Mouse (Mus musculus) kidney, adult 10 weeks (tissue): Measurements from ENCODE around the gene Ifi206. TPM values are rescaled to one million over a fixed set of nuclear protein-coding genes. Genes with fewer than 3 reads are reported as not detected.

Experiments used
- polyA plus RNA-seq: library from polyadenylated mRNA; stranded (reverse); fragments of 350-450 nt; fragmentation: Illumina TruSeq; extraction: RNeasy Lipid Tissue Mini Kit (QIAGEN cat#74804); gene quantifications from one replicate; pipeline ENCODE4 v1.2.3, GENCODE M21; 2014; ENCODE audit warnings: low read depth, low replicate concordance

The Ifi206 gene
- polyA plus RNA-seq = 1.1 TPM

DNA sequence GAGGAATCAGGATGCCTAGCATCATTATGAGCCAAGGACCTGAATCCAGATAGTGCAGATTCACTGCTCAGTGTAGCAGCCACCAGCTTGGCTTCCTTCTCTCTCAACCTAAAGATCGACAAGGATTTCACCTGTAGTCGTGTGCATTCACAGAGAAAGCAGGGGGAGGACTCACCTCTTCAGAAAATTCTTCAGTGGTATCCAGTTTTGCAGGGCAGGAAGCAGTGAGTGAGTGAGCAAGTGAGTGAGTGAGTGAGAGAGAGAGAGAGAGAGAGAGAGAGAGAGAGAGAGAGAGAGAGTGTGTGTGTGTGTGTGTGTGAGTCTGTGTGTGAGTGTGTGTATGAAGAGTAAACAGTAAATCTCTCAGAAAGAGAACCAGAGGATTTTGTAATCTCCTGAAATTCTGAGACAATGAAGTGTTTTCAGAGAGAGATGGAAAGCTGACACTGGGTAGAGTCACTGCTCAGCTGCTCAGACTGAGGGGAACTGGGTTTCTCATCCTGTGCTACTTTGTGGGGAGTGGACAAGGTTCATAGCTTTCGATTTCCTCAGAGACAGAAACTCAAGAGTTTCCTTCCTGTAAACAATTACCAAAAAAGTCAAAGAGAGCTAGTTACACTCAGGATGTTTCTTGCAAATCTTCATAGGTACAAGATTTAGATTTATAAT, at the start of gene Ifi206:
Ifi206 (minus strand) TSS at position 230 of the 669 bp plus-strand sequence.

DNA sequence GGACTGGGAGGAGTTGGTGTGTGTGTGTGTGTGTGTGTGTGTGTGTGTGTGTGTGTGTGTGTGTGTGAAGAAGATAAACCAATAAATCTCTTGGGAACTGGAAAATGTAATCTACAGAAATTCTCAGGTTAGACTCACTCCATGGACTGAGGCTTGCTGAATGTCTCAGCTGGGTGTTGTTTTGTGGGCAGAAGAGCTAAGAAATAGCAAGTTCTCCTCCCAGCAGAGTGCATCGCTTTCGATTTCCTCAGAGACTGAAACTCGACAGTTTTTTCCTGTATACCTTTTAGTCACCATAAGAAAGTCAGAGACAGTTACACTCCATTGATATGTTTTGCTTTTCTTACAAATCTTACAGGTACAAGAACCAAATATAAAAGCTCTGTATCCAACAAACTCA, 45.0 kb upstream of the Ifi206 start, which contains the start of gene Ifi214:
Ifi214 (minus strand) TSS at position 167 of the 400 bp plus-strand sequence.

Other genes starting within 250 kb of the Ifi206 start
- gene Olfr418, start 225.0 kb downstream of the Ifi206 start, polyA plus RNA-seq = not detected
- not detected for gene Mptx2, start 213.3 kb downstream of the Ifi206 start, polyA plus RNA-seq
- gene Ackr1, start 157.3 kb downstream of the Ifi206 start, polyA plus RNA-seq = not detected
- gene Aim2, start 140.2 kb downstream of the Ifi206 start, polyA plus RNA-seq = 0.89 TPM
- gene Cadm3, start 123.3 kb downstream of the Ifi206 start, polyA plus RNA-seq = 0.16 TPM
- not detected for gene Ifi214, start 44.9 kb upstream of the Ifi206 start, polyA plus RNA-seq
- gene Ifi213, start 108.2 kb upstream of the Ifi206 start, polyA plus RNA-seq = 5.9 TPM
- gene Ifi209, start 139.9 kb upstream of the Ifi206 start, polyA plus RNA-seq = 3.4 TPM
- 3.0 TPM for gene Ifi208, start 182.6 kb upstream of the Ifi206 start, polyA plus RNA-seq